Mouse (Mus musculus) ovary, adult 18-20 months (tissue): ENCODE measurements around the gene Exosc10.

Source experiments
- DNase-seq: peaks from one replicate; pipeline ENCODE4 v3.0.0; 2022; ENCODE audit warnings: low spot score, mixed read lengths

Gene Exosc10

DNA sequence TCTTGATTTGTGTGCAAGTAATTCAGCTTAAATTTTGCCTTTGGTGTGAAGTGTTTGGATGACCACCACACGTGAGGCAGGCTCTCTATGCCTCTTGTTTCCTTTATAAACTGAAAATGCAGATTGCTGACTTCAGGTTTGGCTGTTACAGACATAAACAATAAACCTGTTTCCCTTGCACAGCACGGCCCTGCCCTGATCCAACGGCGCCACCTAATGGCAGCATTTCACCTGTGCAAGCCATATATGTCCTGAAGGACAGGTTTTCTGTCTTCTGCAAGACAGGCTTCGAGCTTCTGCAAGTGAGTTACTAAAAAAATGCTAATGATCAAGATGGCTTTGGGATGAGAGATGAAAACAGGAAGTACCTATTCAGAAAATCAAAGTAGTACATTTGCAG is 49.5 kb downstream of the Exosc10 start:
- DNase-seq: no peak

DNA sequence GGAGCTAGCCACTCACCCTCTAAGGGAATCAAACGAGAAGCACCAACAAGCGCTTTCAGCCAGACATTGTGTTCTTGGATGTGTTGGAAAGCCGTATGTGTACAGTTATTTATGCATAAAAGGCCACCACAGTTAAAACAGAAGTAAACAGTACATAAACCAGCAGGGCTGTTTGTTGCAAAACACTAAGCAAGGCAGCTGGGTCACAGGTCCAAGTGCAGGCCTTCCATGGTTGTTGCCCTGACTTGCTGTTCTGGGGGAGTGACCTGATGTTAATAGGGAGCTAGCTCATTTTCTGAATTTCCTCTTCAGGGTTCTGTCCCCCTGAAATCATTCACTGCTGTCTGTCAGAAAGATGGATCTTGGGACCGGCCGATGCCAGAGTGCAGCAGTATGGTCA is 51.6 kb downstream of the Exosc10 start:
- DNase-seq: no peak

DNA sequence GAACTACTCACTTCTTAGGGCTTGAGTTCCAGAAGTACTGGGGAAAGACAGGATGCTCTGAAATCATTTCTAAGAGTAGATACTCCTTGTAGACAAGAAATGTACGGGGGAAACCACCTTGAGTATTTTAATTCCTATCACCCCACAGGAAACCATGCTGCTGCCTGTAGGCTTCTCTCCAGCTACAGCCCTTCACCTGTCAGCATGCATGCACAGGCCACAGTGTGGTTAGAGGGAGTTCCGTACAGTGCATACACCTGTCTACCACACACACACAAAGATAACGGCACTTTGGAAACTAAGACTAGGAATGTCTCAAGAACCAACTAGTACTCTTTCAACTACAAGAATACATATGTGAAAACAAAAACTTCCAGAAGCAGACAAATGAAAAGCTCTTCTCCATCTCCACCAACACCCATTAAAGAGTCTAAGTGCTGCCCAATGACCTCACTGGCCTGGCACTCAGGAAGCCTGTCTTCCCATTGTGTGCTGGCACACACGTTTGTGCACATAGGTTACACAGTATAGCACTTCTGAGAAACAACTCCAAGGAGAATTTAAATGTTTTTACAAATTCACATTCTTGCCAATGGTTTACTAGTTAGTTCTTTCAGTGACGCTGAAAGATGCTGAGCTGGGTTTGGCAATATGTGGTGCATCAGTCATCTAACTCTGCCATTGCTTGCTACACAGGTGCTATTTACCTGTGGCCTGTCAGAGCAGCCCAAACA is 52.6 kb downstream of the Exosc10 start:
- DNase-seq: no peak

DNA sequence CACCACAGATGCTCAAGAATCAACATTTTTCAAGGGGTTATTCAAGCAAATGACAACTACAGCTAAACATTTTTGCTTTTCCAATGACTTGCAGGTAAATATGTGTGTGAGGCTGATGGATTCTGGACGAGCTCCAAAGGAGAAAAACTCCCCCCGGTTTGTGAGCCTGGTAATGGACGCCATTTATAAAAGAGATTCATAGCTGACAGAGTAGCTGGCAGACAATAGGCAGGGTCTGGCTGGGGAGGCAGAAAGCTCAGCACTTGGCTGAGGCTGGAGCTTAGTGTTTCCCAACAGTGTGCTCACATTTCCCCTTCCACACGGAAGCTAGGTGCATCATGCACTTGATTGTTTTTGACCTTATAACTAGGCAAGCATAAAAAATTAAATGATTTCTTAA is 54.3 kb downstream of the Exosc10 start:
- DNase-seq: no peak

DNA sequence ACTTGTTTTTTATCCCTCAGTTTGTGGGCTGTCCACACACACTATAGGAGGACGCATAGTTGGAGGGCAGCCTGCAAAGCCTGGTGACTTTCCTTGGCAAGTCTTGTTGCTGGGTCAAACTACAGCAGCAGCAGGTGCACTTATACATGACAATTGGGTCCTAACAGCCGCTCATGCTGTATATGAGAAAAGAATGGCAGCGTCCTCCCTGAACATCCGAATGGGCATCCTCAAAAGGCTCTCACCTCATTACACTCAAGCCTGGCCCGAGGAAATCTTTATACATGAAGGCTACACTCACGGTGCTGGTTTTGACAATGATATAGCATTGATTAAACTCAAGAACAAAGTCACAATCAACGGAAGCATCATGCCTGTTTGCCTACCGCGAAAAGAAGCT is 55.5 kb downstream of the Exosc10 start:
- no peak for DNase-seq

DNA sequence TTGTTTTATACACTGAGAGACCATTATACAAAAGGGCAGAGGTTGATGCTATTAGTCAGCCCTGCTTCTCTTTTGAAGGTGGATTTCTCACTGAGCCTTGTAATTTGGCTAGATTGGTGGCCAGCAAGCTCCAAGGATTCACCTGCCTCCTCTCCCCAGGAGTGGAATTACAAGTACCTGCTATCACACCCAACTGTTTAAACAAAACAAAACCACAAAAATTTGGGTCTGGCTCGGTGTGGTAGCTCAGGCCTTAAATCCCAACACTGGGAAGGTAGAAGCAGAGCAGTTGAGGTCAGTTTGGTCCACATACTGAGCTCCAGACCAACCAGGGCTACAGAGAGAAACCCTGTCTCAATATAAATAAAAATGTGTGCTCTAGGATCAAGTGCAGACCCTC is 61.6 kb downstream of the Exosc10 start:
- no peak for DNase-seq

DNA sequence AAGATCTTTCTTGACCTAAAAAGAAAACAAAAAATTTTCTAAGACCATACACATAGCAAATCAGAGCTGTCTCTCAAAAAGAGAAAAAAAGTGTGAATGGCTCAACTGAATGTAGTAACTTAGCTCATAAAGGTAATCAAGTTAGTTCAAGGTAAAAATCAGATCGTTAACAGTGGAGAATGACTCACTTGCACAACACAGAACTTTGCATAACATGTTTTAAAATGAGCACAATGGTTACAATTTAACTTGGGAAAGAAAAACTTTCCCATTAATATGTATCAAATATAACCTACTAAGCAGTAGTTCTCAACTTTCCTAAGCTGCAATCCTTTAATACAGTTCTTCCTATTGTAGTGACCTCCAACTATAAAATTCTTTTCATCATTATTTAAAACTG is 62.5 kb downstream of the Exosc10 start:
- DNase-seq: no peak

DNA sequence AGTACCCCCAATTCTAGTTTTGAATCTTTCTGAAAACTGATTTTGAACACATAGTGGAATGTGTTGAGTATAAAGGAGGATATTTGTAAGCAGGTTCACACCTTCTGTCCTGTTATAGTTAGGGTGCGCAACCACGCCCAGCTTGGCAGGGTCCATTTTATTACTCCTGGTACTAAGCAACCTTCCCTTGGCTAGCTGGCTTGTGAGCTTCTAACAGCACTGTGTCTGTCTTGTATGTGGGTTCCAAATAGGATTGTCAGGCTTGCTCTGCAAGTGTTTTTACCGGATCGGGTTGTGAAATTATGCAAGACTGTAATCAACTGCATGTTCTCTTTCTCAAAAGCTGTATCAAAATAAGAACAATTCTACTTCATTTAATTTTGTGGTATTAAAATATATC is 64.3 kb downstream of the Exosc10 start:
- DNase-seq: no peak

DNA sequence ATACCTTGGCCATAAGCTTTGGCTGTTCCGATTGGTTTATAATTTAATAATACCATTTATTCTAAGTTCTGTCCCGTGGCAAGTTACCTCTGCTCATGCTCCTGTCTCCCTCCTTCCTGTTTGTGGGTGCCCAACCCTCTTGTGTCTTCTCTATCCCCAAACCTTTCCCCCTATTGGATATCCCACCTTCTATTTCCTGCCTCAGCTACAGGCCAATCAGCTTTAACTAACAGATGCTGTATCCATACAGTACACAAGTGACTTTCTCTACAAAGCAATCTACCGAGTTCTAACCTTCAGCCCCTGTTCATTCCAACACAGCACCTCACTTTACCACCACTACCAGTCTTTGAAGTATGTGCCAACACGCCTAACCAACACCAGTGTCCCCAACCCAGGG is 65.4 kb downstream of the Exosc10 start:
- no peak for DNase-seq

DNA sequence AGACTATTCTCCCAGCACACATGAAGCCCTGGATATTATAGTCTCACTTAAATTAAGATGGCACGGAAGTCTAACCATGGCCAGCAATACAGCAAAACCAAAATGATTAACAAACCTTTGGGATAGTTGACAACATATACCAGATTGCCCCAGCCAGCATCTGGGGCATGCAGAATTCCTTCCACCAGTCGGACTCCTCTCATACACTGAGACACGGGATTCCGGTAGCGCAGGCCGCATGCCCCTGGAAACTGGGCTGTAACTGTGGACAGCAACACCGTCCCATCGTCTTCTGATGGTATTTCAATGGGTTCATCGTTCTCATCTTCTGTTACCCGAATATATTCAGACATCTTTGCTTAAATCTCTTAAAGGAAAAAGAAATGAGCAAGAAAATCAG is 66.8 kb downstream of the Exosc10 start:
- DNase-seq: no peak

DNA sequence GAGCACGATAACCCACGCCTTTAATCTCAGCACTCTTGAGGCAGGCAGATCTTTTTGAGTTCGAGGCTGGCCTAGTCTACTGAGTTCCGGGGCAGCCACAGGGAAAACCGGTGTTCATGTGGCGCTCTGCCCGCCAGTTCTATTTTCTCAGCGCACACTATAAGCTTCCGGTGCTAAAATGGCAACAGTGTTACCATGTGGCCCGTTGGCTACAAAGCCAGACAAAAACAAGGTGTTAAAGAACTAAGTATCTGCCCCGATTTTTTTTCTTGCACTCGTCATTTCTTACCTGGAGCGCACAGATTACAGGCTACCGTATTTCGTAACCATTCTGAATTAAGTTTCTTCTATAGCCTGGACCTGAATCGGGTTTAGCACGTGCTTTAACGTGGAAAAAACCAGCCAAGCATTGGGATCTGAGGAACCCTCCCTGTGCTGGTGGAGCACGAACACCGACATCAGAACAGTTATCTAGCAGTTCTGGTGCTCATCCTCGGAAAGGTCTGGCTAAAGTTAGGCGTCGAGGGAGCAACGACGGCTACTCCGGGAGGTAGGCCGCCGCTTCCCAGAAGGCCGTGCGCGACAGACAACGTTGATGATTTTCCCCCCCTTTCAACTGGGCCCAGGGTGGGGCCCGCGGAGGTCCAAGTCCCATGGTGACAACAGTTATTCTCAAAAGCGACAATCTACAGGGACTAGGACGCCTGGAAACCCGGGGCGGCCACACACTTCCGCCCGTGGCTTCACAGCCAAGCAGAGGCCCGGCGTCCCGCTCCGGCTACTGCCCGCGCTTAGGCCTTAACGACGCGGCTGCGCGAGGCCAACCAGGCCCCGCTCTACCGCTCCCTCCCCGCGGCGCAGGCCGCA is 67.8 kb downstream of the Exosc10 start:
- DNase-seq: no peak

DNA sequence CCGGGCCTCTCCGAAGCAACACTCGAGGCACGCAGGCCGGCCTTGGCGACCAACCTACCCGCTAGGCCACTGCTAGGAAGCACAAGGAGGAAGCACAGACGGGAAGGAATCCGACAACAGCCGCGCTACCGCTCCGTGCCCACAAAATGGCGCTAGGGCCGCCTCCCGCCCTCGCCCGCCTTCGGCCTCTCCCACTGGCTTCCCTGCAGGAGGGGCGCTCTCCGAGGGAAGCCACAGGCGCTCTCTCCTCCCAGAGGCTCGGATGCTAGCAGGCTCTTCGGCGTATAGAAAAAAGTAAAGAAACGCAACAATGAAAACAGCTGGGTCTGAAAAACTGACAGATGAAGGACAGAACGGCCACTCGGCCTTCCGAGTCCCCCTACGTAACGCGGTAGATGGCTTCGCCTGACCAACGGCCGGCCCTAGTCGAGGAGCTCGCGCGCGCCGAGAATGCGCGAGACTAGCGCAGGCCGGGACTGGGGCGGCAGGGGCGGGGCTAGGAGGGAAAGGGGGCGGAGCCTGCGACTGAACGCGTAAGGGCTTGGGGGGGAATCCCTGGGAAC is 68.5 kb downstream of the Exosc10 start, which contains the start of gene Tardbp:
Gene Tardbp (minus strand): TSS at position 397 of the 563 bp plus-strand sequence.
- DNase-seq: peak; percentile 91

DNA sequence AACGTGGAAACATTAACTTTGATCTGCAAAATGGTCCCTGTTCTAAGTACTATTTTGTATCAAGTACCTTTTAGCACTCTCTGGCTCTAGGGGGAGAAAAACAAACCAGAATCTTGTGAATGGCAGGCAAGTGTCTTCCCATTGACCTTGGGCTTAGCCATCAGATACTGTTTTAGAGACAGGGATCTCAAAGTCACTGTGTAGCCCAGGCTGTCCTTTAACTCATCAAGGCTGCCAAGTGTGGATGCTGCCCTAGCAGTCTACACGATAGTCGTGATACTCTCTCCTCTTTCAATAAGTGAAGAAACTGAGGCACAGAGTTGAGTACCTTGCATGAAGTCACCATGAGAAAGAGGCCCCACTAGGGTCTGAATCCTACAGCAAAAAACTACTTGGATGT is 69.0 kb downstream of the Exosc10 start:
- DNase-seq: no peak
